Mouse (Mus musculus) CH12.LX (cell line): ENCODE results near the gene Eef1akmt1.

ENCODE experiments used
- CTCF ChIP-seq, 2 experiments: IDR thresholded peaks in 1 of 2; conservative IDR thresholded peaks in 1 of 2; 2 replicates each; pipeline ENCODE4 v1.5.1; 2011 to 2012; ENCODE audit warnings: low read depth in 2 of 2, low read length in 2 of 2, improper control_type of control experiment in 1 of 2, inconsistent platforms in 1 of 2, mild to moderate bottlenecking in 1 of 2, moderate library complexity in 1 of 2
- E2F4 ChIP-seq: IDR thresholded peaks from 2 replicates; pipeline ENCODE4 v1.6.1; 2011; ENCODE audit warnings: low read depth, low read length, improper control_type of control experiment; ENCODE audit not compliant: insufficient replicate concordance
- KAT2A ChIP-seq: IDR thresholded peaks from 2 replicates; pipeline ENCODE4 v1.6.1; 2012; ENCODE audit warnings: low read length, improper control_type of control experiment, inconsistent platforms; ENCODE audit not compliant: insufficient replicate concordance
- POLR2A ChIP-seq: IDR thresholded peaks from 2 replicates; pipeline ENCODE4 v1.6.1; 2011; ENCODE audit warnings: low read depth, mild to moderate bottlenecking, improper control_type of control experiment, low read length
- SIN3A ChIP-seq: IDR thresholded peaks from 2 replicates; pipeline ENCODE4 v1.6.1; 2012; ENCODE audit warnings: low read length, improper control_type of control experiment, inconsistent platforms
- UBTF ChIP-seq: IDR thresholded peaks from 2 replicates; pipeline ENCODE4 v1.6.1; 2012; ENCODE audit warnings: low read depth, mild to moderate bottlenecking, inconsistent platforms, low read length, improper control_type of control experiment, moderate library complexity
- USF1 ChIP-seq: IDR thresholded peaks from 2 replicates; pipeline ENCODE4 v1.6.1; 2014; ENCODE audit warnings: low read depth, mild to moderate bottlenecking, inconsistent platforms, low read length, improper control_type of control experiment
- USF2 ChIP-seq: conservative IDR thresholded peaks from 2 replicates; pipeline ENCODE4 v1.6.1; 2011; ENCODE audit warnings: low read depth, low read length, improper control_type of control experiment
- ZMIZ1 ChIP-seq: IDR thresholded peaks from 2 replicates; pipeline ENCODE4 v1.6.1; 2012; ENCODE audit warnings: low read depth, mild to moderate bottlenecking, inconsistent platforms, low read length, improper control_type of control experiment

DNA sequence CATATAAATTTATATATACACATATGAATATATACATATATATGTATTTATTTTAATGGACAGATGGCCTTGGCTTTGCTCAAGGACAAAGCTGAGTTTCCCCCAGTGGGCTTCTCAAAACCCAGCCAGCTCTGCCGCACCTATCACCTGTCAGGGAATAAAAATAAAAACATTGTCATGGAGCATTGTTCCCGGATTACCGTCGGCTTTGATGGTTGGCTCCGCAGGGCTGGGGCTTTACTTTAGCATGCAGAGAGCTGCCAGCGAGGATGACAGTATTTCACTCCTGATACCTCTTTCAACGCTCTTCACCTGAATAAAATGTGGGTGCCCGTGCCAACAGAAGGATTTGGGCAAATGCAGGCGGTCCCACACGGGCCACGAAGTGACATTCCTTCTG lies 37.6 kb downstream of the Eef1akmt1 start:
- TF ChIP-seq CTCF (conservative IDR thresholded peaks at IDR 0.05 in 1 of 2, IDR thresholded peaks at IDR 0.05 in 1 of 2; ENCODE audit: low read depth in 2 of 2, low read length in 2 of 2) (no peak), POLR2A (no peak), UBTF (no peak), USF1 (no peak), SIN3A (no peak), ZMIZ1 (no peak), KAT2A (no peak), E2F4 (no peak), USF2 (no peak)
